Mouse (Mus musculus): Measurements from ENCODE around the gene Coa3.
A peak's percentile ranks its signal among the peaks of the same experiment; 100 is the strongest.

The Coa3 gene

DNA sequence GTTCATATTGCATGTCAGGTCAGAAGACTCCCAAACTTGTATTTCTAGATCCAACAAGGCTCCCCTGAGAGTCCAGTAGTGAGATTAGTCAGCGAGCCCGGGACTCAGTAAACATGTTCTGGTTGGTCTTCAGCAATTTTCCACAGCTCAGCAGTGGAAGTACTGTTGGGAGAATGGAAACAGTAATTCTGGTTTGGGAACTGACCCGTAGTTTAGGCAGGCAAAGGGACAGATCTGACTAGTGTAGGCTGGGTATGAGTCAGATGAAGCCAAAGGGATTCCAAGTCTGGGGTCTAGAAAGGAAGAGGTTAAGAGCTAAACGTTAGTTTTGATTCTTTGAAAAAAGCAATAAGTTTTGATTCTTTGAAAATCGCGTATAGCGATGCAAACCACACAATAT is 26.0 kb downstream of the Coa3 start:
- no peak for DNase-seq (ENCODE audit: low spot score in 2 of 2)

DNA sequence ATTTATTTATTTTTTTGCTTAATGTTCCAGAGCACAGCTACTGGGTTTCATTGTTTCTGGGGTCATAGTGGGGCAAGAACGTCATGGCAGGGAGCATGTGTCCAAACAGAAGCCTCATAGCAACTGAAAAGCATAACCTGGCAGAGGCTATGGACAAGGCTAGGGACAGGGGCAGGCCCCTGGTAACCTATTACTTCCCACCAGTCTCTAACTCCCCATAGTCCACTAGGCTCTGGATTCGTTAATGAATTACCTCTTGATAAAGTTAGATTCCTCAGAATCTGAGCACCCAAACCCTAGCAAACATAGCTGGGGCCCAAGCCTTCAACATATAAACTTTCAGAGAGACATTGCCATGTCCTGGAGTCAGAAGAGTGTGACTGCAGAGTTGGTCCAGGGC is 27.9 kb downstream of the Coa3 start:
- no peak for DNase-seq (ENCODE audit: low spot score in 2 of 2)

DNA sequence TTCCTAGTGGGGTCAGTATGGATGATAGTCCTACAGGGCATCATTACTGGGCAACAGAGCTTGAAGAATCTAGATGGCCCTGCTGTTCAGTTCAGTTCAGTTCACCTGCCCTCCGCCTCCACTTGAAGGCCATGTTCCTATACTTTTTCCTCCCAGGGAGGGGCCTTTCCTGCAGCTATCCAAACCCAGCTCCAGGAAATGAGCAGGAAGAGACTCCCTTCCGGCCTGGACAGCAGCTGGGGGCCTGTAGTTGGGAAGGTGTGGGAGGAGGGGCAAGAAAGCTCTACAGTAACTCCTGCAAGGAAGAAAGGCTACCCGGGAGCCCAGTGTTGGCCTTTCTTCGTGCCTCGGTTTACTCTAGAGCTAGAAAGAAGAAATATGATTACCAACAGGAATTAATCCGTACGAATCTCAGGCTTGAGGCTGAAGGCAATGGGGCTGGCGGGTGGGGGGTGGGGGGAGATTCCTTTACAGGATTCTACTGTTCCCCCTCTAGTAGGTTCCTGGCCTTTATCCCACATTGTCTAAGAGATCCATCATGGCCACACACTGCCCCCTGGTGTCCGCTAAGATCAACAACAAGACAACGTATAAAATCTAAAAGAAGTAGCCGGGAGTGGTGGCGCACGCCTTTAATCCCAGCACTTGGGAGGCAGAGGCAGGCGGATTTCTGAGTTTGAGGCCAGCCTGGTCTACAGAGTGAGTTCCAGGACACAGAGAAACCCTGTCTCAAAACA is 30.5 kb downstream of the Coa3 start:
- DNase-seq (ENCODE audit: low spot score in 2 of 2): peak; percentile 26 to 57

DNA sequence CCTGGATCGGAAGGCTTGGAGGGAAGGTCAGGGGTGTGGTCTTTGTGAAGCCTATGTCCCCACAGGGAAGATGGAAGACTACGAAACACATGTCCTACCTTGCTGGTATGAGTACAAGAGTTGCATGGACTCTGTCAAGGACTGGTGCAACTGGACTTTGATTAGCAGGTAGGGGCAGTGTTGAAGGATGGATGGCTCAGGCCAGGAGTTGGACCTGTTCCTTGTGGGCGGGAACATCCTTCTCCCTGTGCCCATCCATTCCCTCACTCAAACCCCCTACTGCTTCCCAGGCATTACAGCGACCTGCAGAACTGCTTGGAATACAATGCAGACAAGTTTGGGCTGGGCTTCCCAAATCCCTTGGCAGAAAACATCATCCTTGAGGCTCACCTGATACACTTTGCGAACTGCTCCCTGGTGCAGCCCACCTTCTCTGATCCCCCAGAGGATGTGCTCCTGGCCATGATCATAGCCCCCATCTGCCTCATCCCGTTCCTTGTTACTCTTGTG is 31.3 kb downstream of the Coa3 start:
- DNase-seq (ENCODE audit: low spot score in 2 of 2): no peak

DNA sequence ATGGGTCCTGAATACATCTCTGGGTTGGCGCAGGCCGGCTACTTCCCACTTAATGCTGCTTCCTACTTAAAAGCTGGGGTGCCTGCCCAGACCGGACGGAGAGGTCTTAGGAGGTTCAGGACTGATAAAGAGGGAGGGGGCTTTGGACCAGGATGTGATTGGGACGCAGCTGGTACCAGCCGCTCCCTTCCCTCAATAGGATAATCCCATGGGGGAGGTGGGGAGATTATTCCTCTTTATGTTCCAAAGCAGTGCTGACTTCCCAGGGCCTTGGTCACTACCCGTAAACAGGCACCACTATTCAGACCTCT is 32.3 kb downstream of the Coa3 start:
- DNase-seq (ENCODE audit: low spot score in 2 of 2): no peak

DNA sequence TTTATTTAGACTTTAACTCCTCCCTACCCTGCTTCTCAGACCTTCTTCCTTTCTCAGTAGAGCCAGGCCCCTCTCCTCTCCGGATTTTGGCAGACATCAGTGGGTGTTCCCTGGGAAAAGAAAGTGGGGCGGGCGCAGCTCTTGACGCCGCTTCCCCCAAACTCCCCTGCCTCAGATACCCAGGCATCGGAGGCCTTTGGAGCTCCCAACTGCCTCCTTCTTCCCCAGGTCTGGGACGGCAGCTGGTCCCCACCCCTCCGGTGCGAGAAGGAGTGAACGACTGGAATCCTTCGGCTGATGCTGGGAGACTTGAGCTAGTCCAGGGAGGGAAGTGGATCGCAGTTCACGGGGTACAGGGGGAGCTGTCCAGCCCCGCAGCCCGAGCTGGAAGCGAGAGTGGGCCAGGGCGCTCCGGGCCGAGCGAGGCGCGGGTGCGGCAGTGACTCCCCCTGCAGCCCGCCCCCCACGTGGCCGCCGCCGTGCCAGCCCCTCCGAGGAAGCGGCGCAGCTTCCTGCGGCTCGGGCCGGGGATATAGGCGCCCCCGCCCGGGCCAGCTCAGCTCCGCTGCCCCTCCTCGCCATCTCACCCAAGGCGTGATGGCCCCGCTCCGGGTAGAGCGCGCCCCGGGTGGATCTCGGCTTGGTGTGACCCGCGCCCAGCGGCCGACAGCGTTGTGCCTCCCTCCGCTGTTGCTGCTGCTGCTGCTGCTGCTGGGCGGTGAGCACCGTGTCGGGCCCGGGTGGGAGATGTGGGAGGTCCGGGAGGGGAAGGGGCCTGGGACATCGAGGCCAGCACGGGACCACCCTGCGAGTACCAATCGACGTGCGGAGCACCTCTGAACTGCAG is 32.8 kb downstream of the Coa3 start, which contains the start of gene Ramp2:
Gene Ramp2, plus strand, starts transcription at position 174 of the 847 bp plus-strand sequence.
- no peak for DNase-seq (ENCODE audit: low spot score in 2 of 2)

DNA sequence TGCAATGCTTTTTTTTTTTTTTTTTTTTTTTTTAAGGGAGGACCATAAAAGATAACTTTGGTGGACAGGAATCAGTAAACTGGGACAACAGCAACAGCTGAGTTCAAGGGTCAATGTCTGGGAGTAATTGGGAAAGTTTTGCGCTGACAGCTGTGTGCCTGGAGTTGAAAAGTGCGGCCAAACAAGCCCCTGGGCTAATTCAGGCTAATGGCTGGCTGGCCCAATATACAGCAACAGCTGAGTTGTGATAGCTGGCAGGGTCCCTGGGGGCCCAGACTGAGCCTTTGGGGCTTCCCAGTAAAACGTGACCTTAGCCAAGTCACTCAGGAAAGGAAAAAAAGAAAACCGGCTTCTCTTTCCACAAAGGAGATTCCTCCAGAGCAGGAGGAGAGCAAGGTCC is 33.8 kb downstream of the Coa3 start:
- DNase-seq (ENCODE audit: low spot score in 2 of 2): no peak

DNA sequence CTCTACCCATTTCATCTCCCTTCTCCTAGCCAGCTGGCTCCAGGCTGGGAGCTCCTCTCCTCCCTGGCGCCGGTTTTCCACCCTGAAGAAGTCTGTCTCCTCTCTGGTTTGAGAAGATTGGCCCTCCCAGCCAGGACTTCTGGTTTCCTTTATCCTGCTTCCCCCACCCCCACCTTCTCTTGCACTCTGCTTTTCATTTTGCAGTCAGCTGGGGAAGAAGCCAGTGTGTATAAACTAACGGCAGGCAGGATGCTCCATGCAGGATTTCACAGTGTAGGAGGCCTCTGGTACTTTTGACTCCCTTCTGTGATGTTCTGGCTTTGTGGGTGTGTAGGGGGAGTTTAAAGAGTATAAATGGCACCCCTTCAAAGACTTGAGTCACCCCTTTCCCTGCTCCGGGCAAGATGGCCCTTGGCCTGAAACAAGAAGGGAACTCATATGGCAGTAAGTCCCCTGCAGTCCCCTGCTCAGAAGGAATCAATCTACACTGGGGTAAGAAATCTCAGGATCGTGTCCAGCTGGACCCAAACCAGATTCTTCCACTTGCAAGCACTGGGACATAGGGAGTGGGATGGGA is 40.8 kb downstream of the Coa3 start:
- DNase-seq (ENCODE audit: low spot score in 2 of 2): no peak

DNA sequence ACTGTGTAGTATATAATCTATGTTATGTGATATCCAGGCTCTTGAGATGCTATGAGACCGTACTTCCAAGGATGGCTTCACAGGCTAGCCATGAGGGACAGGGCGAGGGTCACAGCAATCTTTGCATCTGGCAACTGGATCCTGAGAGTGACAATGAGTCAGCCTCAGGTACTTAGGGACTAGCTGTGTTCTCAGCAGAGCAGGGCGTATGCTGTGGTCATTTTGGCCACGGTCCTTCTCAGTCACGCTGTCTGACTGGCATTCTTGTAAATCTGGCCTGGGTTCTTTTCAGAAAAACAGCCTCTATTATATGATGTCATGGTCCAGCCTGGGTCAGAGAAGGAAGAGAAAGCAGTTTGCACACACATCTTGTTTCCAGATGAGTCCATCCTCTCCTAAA is 42.1 kb downstream of the Coa3 start:
- DNase-seq (ENCODE audit: low spot score in 2 of 2): no peak

DNA sequence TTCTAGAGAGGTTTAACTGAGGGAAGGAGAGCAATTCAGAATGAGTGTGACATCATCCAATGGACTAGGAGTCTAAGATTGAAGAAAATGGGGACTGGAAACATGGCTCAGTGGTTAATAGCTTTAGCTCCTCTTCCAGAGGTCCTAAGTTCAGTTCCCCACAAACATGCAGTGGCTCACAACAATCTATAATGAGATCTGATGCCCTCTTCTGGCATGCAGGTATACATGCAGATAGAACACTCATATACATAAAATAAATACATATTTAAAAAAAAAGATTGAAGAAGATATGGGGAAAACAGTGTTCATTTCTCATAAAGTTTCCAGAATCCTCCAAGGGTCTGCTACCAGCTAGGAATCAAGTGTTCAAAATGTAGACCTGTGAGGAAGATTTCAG is 43.5 kb downstream of the Coa3 start:
- DNase-seq (ENCODE audit: low spot score in 2 of 2): no peak

DNA sequence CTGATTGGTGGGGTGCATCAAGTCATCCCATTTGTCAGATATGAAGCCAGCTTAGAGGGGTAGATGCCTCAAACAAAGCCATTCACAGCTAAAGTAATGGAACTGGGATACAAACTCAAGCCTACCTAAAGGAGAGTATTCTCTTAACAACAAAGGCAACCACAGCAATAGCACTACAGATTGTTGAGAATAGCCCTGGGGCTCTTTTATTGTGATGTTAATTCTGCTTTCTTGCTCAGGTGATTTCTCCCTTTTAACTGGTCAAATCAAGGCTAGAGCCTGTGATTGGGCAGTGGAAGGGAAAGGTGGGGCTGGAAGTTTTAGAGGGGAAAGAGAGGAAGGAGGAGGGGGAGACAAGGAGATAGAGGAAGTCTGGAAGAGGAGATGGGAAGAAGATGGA is 44.8 kb downstream of the Coa3 start:
- DNase-seq (ENCODE audit: low spot score in 2 of 2): no peak

DNA sequence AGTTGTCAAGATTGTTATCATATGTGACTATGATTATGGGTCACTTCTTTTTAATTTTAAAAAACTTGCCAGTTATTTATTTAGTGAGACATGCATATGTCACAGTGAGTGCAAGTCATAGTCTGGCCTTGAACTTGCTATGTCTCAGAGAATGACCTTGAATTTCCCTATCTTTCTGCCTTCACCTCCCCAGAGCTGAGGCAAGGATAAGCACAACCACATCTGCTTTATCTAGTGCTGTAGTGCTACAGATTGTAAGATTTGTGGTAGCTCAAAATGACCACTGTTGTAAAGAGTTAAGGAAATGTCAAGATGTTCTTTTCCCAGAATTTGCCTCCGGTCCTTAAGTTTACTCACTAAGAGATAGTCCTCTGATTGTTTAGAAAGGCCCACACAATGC is 45.7 kb downstream of the Coa3 start:
- no peak for DNase-seq (ENCODE audit: low spot score in 2 of 2)

DNA sequence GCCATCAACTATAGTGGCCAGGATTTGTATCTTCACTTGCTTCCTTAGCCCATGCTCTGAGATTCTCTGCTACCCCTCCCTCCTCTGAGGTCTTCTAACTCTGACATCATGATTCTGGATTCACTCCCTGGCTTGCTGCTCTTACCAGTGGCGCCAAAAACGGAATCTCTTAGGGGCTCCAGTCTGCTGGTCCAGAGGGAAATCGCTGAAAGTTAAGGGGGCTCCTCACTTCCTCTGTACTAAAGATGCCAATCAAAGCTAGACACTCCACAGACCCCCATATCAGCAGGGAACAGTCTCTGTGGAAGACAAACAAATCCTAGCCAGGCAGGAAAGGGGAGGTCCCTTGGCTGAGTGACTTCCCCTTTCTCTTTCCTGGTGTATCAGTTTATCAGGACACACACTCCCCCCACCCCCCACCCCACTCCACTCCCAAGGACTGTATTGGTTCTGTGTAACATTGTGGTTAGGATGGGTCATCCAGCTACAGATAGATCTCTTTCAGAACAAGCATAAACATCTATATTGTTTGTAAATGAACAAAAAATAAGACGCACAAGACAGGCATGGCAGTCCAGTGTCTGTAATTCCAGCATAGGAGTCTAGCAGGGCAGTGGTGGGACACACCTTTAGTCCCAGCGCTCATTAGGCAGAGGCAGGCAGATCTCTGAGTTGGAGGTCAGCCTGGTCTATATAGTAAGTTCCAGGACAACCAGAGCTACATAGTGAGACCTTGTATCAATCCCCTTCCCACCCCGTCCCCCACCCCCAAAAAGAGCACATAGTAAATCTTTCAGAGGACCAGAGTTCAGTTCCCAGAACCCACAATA is 46.7 kb downstream of the Coa3 start:
- no peak for DNase-seq (ENCODE audit: low spot score in 2 of 2)

DNA sequence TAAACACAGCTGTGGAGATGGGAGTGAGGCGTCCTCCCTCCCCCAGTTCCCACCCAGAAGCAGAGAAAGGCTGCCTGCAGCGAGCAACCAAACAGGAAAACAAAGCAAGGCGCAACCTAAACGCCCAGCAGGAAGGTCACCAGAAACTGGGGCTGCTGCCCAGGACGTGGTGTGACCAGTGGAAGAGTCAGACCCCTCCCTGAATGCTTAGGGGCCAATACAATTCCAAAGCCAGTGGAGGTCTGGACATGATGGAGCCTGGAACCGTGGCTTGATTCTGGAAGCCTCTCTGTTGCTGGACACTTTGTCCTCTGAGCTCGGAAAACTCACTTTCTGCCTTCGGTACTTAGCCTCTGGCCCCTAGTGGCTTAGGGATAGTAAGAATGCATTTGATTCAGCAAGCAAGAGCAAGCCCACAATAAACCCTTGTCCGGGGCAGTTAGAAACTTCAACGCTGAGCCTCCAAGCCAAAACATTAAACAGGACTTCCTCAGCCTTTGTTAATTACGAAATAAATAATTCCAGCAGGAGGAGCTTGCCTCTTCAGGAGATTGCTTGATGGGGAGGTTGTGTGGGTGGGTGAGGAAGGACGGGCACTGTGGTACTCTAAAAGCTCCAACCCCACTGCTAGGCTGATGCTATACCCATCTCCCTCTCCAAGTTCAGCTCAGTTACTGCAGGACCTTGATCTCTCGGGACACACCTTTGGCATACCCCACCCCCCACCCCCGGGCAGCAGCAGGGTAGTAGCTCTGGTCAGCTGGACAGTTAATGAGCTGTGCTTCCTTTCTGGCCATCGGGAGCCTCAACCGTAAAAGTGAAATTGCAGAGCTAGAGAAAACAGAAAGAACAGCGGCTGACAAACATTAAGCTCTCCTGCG is 47.7 kb downstream of the Coa3 start:
- DNase-seq (ENCODE audit: low spot score in 2 of 2): no peak

DNA sequence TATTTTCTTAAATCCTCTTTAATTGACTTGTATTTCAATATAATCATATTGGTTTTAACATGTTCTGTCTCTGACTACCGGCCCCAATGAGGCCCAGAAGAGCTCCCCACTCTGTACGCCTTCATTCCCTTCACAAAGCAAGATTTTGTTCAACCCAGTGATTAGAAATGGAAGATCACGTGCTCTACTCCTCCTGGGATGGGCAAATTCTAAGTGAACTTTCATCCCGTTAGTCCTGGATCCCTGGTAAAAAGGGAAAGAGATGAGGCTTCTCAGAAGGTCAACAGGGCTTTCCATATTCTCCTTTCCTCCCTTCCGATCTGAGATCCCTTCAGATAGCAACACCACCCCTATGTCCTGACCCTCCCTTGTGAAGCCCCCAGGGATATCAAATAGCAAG is 48.4 kb downstream of the Coa3 start:
- DNase-seq (ENCODE audit: low spot score in 2 of 2): no peak

DNA sequence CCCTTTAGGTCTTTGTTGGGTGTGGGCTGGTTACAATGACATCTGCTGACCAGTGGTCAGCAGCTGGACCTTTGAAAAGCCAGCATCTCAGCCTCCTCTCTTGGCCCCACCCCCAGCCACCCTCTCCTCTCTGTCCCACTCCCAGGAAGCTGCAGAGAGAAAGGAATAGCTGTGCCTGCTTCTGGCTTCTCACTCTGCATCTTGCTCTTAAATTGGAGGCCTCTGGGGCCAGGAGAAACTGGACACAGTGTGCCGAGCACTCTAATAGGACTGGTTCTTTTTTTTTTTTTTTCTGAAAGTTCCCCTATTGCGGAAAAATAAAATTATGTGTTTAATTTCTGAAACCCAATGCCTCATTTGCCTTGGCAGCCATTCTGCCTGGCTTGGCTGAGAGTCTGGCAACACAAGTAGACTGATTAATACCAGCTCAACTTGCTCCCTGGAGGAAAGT is 48.8 kb downstream of the Coa3 start:
- no peak for DNase-seq (ENCODE audit: low spot score in 2 of 2)

DNA sequence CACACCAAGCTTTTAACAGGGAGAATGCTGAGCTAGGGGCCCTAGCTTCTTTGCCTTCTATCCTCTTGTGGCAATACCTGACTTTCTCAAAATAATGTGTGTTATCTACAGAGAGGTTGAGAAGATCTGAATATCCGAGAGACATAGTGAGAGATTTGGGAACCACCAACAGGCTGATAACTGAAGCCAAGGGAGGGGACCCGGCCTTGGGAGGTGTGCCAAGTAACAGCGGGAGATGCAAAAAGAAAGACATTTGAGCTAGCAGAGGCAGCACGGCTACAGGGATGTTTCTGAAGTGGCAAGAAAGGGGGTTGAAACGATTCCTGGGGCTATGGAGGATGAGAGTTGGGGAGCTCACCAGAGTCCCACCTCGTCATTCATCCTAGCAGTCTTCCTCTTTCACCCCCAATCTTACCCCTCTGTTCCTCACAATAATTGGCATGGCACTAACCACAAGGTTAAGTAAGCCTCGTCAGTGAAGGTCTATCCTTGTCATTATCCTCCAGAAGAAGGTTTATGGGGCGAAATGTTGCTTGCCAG is 49.5 kb downstream of the Coa3 start:
- no peak for DNase-seq (ENCODE audit: low spot score in 2 of 2)
